Mouse (Mus musculus) adrenal gland, postnatal 10 days (tissue): ENCODE results near the gene Iffo1. TPM values are rescaled to one million over a fixed set of nuclear protein-coding genes. Genes with fewer than 3 reads are reported as not detected.
A peak's percentile ranks its signal among the peaks of the same experiment; 100 is the strongest.

Experiments used
- DNase-seq: peaks from one replicate; pipeline ENCODE4 v3.0.0; 2021; ENCODE audit warnings: mixed read lengths
- long read RNA-seq, 2 experiments: library from polyadenylated mRNA; stranded (forward); transcript quantifications; one replicate each; pipeline ENCODE4 v2.0.0; 2021
- total RNA-seq, 2 experiments: library from RNA; stranded (reverse); gene quantifications; 2 replicates each; pipeline ENCODE4 v1.2.3; 2021

Iffo1 gene
- 10 to 100 TPM; 16.7 to 30.1 TPM for total RNA-seq
- long read RNA-seq, experiment 1, partial matches to known transcripts, result 4 of 12 reads
- long read RNA-seq, experiment 1, other reads (novel, unspliced or antisense), result 6 of 12 reads
- long read RNA-seq, experiment 2, partial matches to known transcripts, result 10 of 17 reads
- long read RNA-seq, experiment 2, other reads (novel, unspliced or antisense), result 7 of 17 reads

DNA sequence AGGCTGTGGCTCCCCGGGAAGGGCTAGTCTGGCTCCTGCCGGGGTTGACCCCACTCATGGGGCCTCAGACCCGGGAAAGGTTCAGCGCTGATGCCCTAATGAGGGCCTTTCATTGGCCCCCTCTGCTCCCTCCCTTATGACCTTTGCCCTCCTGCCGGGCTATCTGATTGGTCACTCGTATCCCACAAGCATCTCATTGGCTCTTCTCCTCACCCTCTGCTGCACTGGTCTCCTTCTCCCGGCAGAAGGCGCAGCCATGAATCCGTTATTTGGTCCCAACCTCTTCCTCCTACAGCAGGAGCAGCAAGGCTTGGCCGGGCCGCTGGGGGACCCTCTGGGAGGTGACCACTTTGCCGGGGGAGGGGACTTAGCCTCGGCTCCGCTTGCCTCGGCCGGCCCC, at the start of gene Iffo1:
Iffo1 (plus strand) TSS at position 241 of the 400 bp plus-strand sequence.
- DNase-seq, result peak; percentile 92

- DNase-seq, result peak; percentile 98
Measured at GRCm38 (mm10) chr6:125095391-125096278, 49.4 kb upstream of the Iffo1 start, which contains the start of gene Chd4. Gene Chd4, plus strand, starts transcription at chr6:125095981.

DNA sequence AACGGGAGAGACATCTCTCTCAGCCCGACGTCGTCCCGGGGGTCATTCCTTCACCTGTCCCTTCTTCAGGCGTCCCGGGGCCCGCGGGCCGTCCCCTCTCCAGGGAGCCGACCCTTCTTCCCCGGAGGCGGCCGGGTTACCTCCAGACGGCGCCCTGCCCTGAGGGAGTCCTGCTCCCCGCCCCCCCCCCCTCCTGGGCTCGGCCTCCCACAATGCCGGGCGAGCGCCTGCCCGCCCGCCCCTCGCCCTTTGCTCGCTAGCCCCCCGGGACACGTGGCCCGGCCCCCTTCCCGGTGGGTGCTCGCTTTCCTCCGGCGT, 48.8 kb upstream of the Iffo1 start:
- no peak for DNase-seq

GRCm38 (mm10) chr6:125096597-125097345, 48.3 kb upstream of the Iffo1 start:
- DNase-seq, result peak; percentile 82

- DNase-seq, result no peak
Measured at GRCm38 (mm10) chr6:125097346-125097689, 47.7 kb upstream of the Iffo1 start.

- DNase-seq, result no peak
Measured at GRCm38 (mm10) chr6:125097951-125098350, 47.1 kb upstream of the Iffo1 start.

DNA sequence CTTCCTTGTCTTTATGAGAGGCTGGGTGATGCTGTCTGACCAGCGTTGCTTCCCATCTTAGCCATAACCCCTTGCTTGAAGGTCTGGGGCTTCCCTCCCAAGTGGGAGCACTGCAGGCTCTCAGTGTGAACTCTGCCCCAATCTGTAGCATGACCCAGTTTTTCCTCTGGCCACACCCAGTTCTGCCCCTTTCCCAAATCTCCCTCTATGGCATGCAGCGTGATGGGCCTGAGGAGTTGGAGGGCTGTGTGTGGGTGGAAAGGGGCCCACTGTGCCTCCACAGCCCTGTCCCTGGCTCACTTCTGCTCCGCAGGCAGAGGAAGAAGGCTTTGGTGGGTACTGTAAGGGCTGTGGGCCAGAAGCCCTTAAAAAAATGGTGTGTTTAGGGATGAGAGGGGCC, 46.5 kb upstream of the Iffo1 start:
- DNase-seq, result peak; percentile 37

- peak; percentile 66 for DNase-seq
Measured at GRCm38 (mm10) chr6:125099421-125099971, 45.5 kb upstream of the Iffo1 start.

GRCm38 (mm10) chr6:125101444-125101843, 43.6 kb upstream of the Iffo1 start:
- no peak for DNase-seq

- no peak for DNase-seq
Measured at GRCm38 (mm10) chr6:125104223-125104622, 40.8 kb upstream of the Iffo1 start.

- no peak for DNase-seq
Measured at GRCm38 (mm10) chr6:125107705-125108104, 37.3 kb upstream of the Iffo1 start.

GRCm38 (mm10) chr6:125109371-125109770, 35.7 kb upstream of the Iffo1 start:
- no peak for DNase-seq

- DNase-seq, result peak; percentile 59
Measured at GRCm38 (mm10) chr6:125110927-125111326, 34.1 kb upstream of the Iffo1 start.

DNA sequence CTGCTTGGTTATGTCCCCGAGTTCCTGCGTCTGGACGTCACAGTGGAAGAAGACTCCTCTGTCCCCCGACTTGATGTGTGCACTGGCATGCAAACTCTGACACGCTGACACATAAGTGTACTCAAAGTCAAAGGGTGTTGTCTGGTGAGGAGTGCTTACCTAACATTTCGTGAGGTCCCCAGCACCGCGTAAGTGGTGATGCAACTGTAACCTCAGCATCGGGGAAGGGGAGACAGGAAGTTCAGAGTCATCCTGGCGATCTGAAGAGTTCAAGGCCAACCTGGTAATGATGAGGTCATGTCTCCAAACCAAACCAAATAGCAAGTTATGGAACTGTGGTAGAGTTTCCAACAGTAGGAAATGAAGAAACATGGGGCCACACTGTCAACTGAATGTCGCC, 32.5 kb upstream of the Iffo1 start:
- no peak for DNase-seq

DNA sequence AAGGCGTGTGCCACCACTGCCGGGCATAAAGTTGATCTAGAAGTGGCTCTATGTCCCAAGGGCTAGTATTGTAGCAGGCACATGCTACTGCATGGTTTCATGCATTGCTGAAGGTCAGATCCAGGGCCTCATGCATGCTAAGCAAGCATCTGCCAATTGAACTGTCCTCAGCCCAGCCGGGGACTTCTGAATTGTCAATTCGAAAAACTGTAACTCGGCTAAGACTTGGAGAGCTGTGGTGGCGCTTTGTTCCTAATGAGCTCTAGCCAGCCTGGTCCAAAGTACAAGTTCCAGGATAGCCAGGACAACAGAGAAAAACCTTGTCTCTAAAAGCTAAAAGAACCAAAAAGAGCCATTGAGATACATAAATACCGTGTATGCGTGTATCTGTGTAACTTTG, 25.7 kb upstream of the Iffo1 start:
- DNase-seq, result no peak

- DNase-seq, result no peak
Measured at GRCm38 (mm10) chr6:125128724-125129123, 16.3 kb upstream of the Iffo1 start.

- no peak for DNase-seq
Measured at GRCm38 (mm10) chr6:125129710-125130402, 15.2 kb upstream of the Iffo1 start.

- peak; percentile 92 for DNase-seq
Measured at GRCm38 (mm10) chr6:125131302-125132156, 13.5 kb upstream of the Iffo1 start, which contains the start of gene Nop2. Gene Nop2, plus strand, starts transcription at chr6:125131909.

DNA sequence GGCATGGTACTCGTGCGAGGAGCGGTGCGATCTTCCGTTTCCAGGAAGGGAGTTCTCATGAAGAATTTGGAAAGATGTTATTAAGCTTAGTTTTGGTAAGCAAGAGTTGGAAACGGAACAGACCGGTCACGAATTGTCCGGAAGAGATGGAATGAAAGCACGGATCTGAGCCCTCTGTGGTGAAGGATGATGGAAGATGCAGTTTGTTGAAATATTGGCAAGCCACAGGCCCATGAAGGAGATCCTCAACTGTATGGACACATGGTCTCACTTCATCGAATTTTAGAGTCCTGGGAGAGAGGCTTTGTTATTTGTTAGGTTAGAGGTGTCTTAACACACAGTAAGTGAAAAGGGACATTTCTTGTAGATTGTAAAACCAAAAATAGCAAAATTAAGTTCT, 12.6 kb upstream of the Iffo1 start:
- no peak for DNase-seq

DNA sequence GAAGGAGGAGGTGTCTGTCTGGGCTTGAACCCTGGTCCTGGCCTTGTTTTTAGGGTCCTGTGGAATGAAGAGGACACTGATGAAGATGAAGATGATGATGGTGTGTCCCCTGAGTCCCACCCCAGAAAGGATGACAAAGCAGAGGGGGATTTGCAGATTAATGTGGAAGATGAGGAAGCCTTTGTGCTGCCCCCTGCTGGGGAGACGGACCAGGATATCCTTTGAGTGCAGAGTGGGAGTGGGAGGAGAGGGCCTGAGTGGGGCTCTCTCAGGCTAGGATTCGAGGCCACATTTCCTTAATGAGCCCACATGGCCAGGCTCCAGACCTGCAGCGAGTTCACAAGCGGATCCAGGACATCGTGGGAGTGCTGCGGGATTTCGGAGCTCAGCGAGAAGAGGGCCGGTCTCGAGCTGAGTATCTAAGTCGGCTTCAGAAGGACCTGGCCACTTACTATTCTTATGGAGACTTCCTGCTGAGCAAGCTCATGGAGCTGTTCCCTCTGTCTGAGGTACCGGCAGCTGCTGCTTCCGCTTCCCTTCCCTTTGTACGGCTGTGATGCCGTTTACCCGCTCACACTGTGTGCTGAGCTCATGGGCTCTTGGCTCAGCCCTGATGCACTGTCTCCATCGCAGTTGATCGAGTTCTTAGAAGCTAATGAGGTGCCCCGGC, 7.9 kb upstream of the Iffo1 start:
- DNase-seq, result peak; percentile 56

- DNase-seq, result no peak
Measured at GRCm38 (mm10) chr6:125139747-125140146, 5.3 kb upstream of the Iffo1 start.
